Comparison of ENCODE assay signal across 17 mouse cellular contexts in the genomic region with DNA sequence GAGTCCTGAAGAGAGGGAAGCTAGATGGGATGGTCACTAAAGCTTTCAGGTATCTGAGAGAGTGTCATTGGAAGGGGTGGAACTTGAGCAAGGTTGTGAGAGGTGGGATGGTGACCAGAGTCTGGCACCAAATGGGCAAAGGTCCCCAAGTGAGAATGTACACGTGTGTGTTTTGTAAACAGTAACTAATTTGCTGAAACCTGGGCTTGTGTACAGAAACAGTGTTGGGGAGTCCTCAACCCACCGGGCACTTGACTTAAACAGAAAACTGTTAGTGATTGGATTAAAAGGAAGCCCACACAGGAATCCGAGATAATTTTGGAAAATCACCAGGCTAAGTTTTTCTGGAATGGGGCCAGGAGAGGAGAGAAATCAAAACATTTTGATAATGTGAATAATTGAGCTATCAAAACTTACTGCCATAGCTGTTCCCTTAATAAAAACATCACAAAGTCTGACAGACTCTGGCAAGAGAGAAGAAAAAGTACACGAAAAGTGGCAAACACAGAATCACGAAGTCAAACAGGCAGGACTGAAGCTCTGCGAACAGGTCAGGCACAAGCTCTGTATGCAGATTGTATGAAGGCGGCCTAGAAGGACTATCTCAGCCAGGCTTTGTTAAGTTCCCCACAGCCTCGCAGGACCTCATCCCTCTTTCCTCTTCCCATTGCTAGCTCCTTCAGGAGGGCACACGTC. TPM values are rescaled to one million over a fixed set of nuclear protein-coding genes. Genes with fewer than 3 reads are reported as not detected.
DNase-seq lines count a peak whose midpoint lies in the region; ATAC-seq and TF ChIP-seq lines count a peak whose summit lies in the region.
"Had no signal": no experiment of that assay in that cellular context is flagged by ENCODE, and none has a peak within 500 bp of the region (broad histone marks: within the 10 kb centered on the region; RNA-seq: fewer than 3 reads in every experiment).

No protein-coding gene starts in this region.

- 31% methylated on average over 9 of the region's 9 CpGs for WGBS in liver, postnatal 0 days (ENCODE audit: insufficient replicate concordance)
- WGBS in liver, embryonic 12.5 days (ENCODE audit: insufficient replicate concordance), result 20% methylated on average over 9 of the region's 9 CpGs
- 12% methylated on average over 9 of the region's 9 CpGs for WGBS in intestine, embryonic 15.5 days
- WGBS in kidney, embryonic 14.5 days, result 46% methylated on average over 9 of the region's 9 CpGs
- 18% methylated on average over 9 of the region's 9 CpGs for WGBS in stomach, embryonic 15.5 days

- H3K27me3 ChIP-seq in liver, postnatal 0 days (ENCODE audit: insufficient read depth, low read length), result peaks cover 5% of the 10 kb centered on the region; the same call in 1 of the 2 replicates
- peaks cover 9% of the 10 kb centered on the region for H3K27me3 ChIP-seq in liver, embryonic 12.5 days (replicated peaks)
- no peaks in the 10 kb centered on the region for H3K27me3 ChIP-seq in intestine, embryonic 15.5 days (replicated peaks)
- no peaks in the 10 kb centered on the region for H3K27me3 ChIP-seq in kidney, embryonic 14.5 days (ENCODE audit: control insufficient read depth, insufficient read depth, low read length)
- no peaks in the 10 kb centered on the region for H3K27me3 ChIP-seq in stomach, embryonic 15.5 days (replicated peaks)
- H3K27me3 ChIP-seq: neural tube, embryonic 12.5 days had no signal

- H3K36me3 ChIP-seq in liver, postnatal 0 days (replicated peaks; ENCODE audit: insufficient read depth, low read length), result no peaks in the 10 kb centered on the region
- no peaks in the 10 kb centered on the region for H3K36me3 ChIP-seq in liver, embryonic 12.5 days
- no peaks in the 10 kb centered on the region for H3K36me3 ChIP-seq in intestine, embryonic 15.5 days
- H3K36me3 ChIP-seq in kidney, embryonic 14.5 days (ENCODE audit: control insufficient read depth, insufficient read depth, low read length), result peaks cover 4% of the 10 kb centered on the region; the same call in 1 of the 2 replicates
- H3K36me3 ChIP-seq in stomach, embryonic 15.5 days, result no peaks in the 10 kb centered on the region
- H3K36me3 ChIP-seq: heart, embryonic 15.5 days; hindbrain, embryonic 10.5 days; limb, embryonic 12.5 days; neural tube, embryonic 12.5 days had no signal

- no peak for DNase-seq in liver, postnatal 0 days
- no peak for DNase-seq in cerebellum, postnatal 10 days
- DNase-seq in c-Kit-positive CD71-positive TER-119-positive erythroid progenitor cells, embryonic 14.5 days (ENCODE audit: low spot score), result no peak
- DNase-seq: adrenal gland, postnatal 25 days; cerebellum, adult 8-10 months; heart, adult 2 months; lung, postnatal 10 days; right cerebral cortex, postnatal 14 days had no signal

- no peak overlapping the region for H3K9ac ChIP-seq in liver, postnatal 0 days (replicated peaks)
- no peak overlapping the region for H3K9ac ChIP-seq in liver, embryonic 12.5 days
- H3K9ac ChIP-seq in intestine, embryonic 15.5 days, result no peak overlapping the region
- H3K9ac ChIP-seq in kidney, embryonic 14.5 days (ENCODE audit: low read depth, low read length), result no peak overlapping the region
- H3K9ac ChIP-seq in stomach, embryonic 15.5 days, result no peak overlapping the region
- H3K9ac ChIP-seq: heart, embryonic 15.5 days; limb, embryonic 12.5 days; neural tube, embryonic 12.5 days had no signal

- no peak for TF ChIP-seq CTCF in liver, postnatal 0 days (IDR thresholded peaks at IDR 0.05; ENCODE audit: low read depth)

- no peaks in the 10 kb centered on the region for H3K9me3 ChIP-seq in liver, postnatal 0 days (ENCODE audit: low read length)
- H3K9me3 ChIP-seq in liver, embryonic 12.5 days (replicated peaks), result no peaks in the 10 kb centered on the region
- H3K9me3 ChIP-seq in intestine, embryonic 15.5 days, result no peaks in the 10 kb centered on the region
- H3K9me3 ChIP-seq in kidney, embryonic 14.5 days (ENCODE audit: control insufficient read depth, low read length), result no peaks in the 10 kb centered on the region
- H3K9me3 ChIP-seq in stomach, embryonic 15.5 days, result no peaks in the 10 kb centered on the region
- H3K9me3 ChIP-seq: heart, embryonic 15.5 days; hindbrain, embryonic 10.5 days; limb, embryonic 12.5 days; neural tube, embryonic 12.5 days had no signal

- TF ChIP-seq EP300 in liver, postnatal 0 days (IDR thresholded peaks at IDR 0.05; ENCODE audit: low read depth), result no peak

- no peak overlapping the region for H3K4me3 ChIP-seq in liver, postnatal 0 days (ENCODE audit: low read depth, low read length)
- H3K4me3 ChIP-seq in liver, embryonic 12.5 days, result no peak overlapping the region
- H3K4me3 ChIP-seq in intestine, embryonic 15.5 days (replicated peaks), result no peak overlapping the region
- no peak overlapping the region for H3K4me3 ChIP-seq in kidney, embryonic 14.5 days (ENCODE audit: low read length)
- H3K4me3 ChIP-seq in stomach, embryonic 15.5 days (replicated peaks), result no peak overlapping the region
- H3K4me3 ChIP-seq: heart, adult 2 months; heart, embryonic 15.5 days; hindbrain, embryonic 10.5 days; limb, embryonic 12.5 days; neural tube, embryonic 12.5 days had no signal

- 0 out of 2 replicates have a peak, but pooled peaks have one; percentile 12 for ATAC-seq in liver, postnatal 0 days
- no peak for ATAC-seq in liver, embryonic 12.5 days
- no peak for ATAC-seq in intestine, embryonic 15.5 days
- ATAC-seq in kidney, embryonic 14.5 days (ENCODE audit: low FRiP score, low TSS enrichment), result no peak
- ATAC-seq in stomach, embryonic 15.5 days (ENCODE audit: insufficient read depth, low FRiP score, low read depth), result peak; percentile 59

- H3K27ac ChIP-seq in liver, postnatal 0 days (ENCODE audit: low read depth), result no peak overlapping the region
- no peak overlapping the region for H3K27ac ChIP-seq in liver, embryonic 12.5 days
- peak overlapping the region; percentile 41; the same call in 1 of the 2 replicates for H3K27ac ChIP-seq in intestine, embryonic 15.5 days
- peak overlapping the region; percentile 39; the same call in 1 of the 2 replicates for H3K27ac ChIP-seq in kidney, embryonic 14.5 days (ENCODE audit: low read depth, low read length)
- no peak overlapping the region; the same call in 1 of the 2 replicates for H3K27ac ChIP-seq in stomach, embryonic 15.5 days
- H3K27ac ChIP-seq: heart, adult 2 months; heart, embryonic 15.5 days; hindbrain, embryonic 10.5 days; limb, embryonic 12.5 days; neural tube, embryonic 12.5 days had no signal

- no peaks in the 10 kb centered on the region for H3K4me1 ChIP-seq in liver, postnatal 0 days (ENCODE audit: insufficient read depth)
- H3K4me1 ChIP-seq in liver, embryonic 12.5 days, result peaks cover 4% of the 10 kb centered on the region; the same call in 1 of the 2 replicates
- H3K4me1 ChIP-seq in intestine, embryonic 15.5 days (replicated peaks), result peaks cover 7% of the 10 kb centered on the region; the same call in 1 of the 2 replicates
- peaks cover 14% of the 10 kb centered on the region; the same call in 1 of the 2 replicates for H3K4me1 ChIP-seq in kidney, embryonic 14.5 days (ENCODE audit: control insufficient read depth, insufficient read depth, low read length)
- H3K4me1 ChIP-seq in stomach, embryonic 15.5 days, result no peaks in the 10 kb centered on the region
- H3K4me1 ChIP-seq: heart, embryonic 15.5 days; limb, embryonic 12.5 days; neural tube, embryonic 12.5 days had no signal

- H3K4me2 ChIP-seq in liver, postnatal 0 days (ENCODE audit: low read depth, low read length), result peak overlapping the region; percentile 4; the same call in 1 of the 2 replicates
- no peak overlapping the region for H3K4me2 ChIP-seq in liver, embryonic 12.5 days
- H3K4me2 ChIP-seq in intestine, embryonic 15.5 days (replicated peaks), result peak overlapping the region; percentile 49
- no peak overlapping the region for H3K4me2 ChIP-seq in kidney, embryonic 14.5 days (replicated peaks; ENCODE audit: low read depth, low read length)
- 0 out of 2 replicates have a peak overlapping the region, but pooled peaks have one; percentile 29 for H3K4me2 ChIP-seq in stomach, embryonic 15.5 days
- H3K4me2 ChIP-seq: heart, embryonic 15.5 days; limb, embryonic 12.5 days; neural tube, embryonic 12.5 days had no signal

RNA-seq across cellular contexts. Expression of a gene that starts 15.1 kb away (rescaled TPM):
- 0.25 TPM in 1 of 2 replicates, not detected in the other for polyA plus RNA-seq in liver, postnatal 0 days (2015; fragmentation: Nextera tagmentation; extraction: Ambion mirVana)
- not detected in 2 replicates for polyA plus RNA-seq in liver, embryonic 12.5 days (2016; fragmentation: Nextera tagmentation; extraction: Ambion mirVana)
- 0.73 and 1.1 TPM in 2 replicates for polyA plus RNA-seq in intestine, embryonic 15.5 days (2015; fragmentation: Nextera tagmentation; extraction: Ambion mirVana)
- polyA plus RNA-seq in kidney, embryonic 14.5 days (2014; fragmentation: Nextera tagmentation; extraction: Ambion mirVana), result 89.8 and 140 TPM in 2 replicates
- 0.18 and 0.60 TPM in 2 replicates for polyA plus RNA-seq in stomach, embryonic 15.5 days (2015; fragmentation: Nextera tagmentation; extraction: Ambion mirVana)
- polyA plus RNA-seq: C2C12; heart, adult 2 months; heart, embryonic 15.5 days; limb, embryonic 12.5 days had no signal

Comparison
In these comparisons a context has a peak if more than half of its experiments do, and no peak if none do; other contexts are left out.
1. ATAC-seq: peak in liver, postnatal 0 days (single experiment) and stomach, embryonic 15.5 days (single experiment); none in liver, embryonic 12.5 days (single experiment), intestine, embryonic 15.5 days (single experiment) and kidney, embryonic 14.5 days (single experiment).
2. H3K4me2 ChIP-seq: peak in liver, postnatal 0 days (single experiment), intestine, embryonic 15.5 days (single experiment) and stomach, embryonic 15.5 days (single experiment); none in liver, embryonic 12.5 days (single experiment) and kidney, embryonic 14.5 days (single experiment).
3. H3K27ac ChIP-seq: peak in intestine, embryonic 15.5 days (single experiment) and kidney, embryonic 14.5 days (single experiment); none in liver, postnatal 0 days (single experiment), liver, embryonic 12.5 days (single experiment) and stomach, embryonic 15.5 days (single experiment).
4. RNA of a gene that starts 15.1 kb away (polyA plus RNA-seq): 89.8 to 140 TPM in kidney, embryonic 14.5 days; 0.73 to 1.1 TPM in intestine, embryonic 15.5 days, 0.18 to 0.60 TPM in stomach, embryonic 15.5 days, 0.25 TPM in liver, postnatal 0 days and not detected in liver, embryonic 12.5 days; every median in the first group is over 10 times any median in the second.